Mouse (Mus musculus) spleen, adult 12 weeks (tissue): ENCODE results near the gene Khdrbs1.

ENCODE experiments used
- DNase-seq: peaks from one replicate; pipeline ENCODE4 v3.0.0; 2022; ENCODE audit warnings: low spot score

Khdrbs1 gene

GRCm38 (mm10) chr4:129672878-129673449 is 69.1 kb downstream of the Khdrbs1 start:
- no peak for DNase-seq

- peak; percentile 74 for DNase-seq
Observed at GRCm38 (mm10) chr4:129672083-129672877, 69.8 kb downstream of the Khdrbs1 start, which contains the start of gene Kpna6. Gene Kpna6 (minus strand): TSS chr4:129672767.

DNA sequence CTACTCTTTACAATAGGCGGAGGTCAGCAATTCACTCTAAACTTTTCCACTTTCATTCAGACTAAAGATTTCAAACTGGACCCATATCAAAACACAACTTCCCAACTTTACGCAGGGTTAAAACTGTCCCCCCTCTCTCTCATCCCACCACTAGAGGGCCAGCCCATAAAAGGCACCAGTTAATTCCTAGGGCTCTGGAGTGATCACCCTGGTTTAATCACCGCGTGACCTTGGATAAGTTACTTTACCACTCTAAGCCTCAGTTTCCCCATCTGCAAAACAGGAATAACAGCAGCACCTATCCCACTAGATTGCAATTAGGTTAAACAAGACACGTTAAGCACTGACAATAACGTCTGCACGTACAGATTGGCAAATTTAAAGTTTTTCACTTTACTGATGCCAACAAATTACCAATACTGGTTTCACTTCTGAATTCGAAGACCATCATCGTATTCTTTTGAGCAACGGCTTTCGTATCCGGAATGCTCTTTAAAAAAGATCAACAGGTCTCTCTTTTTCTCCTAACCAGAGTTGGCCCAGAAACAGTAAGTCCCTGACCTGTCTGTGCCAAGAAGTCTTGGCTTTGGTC is 70.5 kb downstream of the Khdrbs1 start:
- peak; percentile 32 for DNase-seq

DNA sequence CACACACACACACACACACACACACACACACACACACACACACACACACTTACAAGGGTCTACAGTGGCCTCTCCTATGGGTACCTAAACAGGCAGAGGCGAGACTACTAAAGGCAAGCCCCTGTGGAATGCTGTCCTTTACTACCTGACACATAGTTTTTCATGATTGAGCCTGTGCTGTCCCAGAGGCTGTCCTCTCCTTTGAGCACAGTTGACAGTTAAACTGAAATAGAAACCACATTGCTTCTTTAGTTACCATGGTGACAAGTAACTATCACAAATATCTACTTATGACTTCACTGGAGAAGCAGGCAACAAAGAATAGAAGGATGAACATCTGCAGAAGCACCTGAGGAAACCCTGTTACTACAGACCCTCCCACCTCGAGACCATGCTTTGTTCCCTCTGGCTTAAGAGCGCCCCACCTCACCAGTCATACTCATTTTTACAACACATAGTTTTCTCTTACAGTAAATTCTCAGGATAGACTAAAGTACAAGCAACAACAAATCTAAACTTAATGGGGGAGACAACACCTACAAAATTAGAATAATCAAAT is 79.8 kb downstream of the Khdrbs1 start:
- DNase-seq = no peak

GRCm38 (mm10) chr4:129661584-129661983 is 80.5 kb downstream of the Khdrbs1 start:
- no peak for DNase-seq

GRCm38 (mm10) chr4:129654770-129655169 is 87.3 kb downstream of the Khdrbs1 start:
- no peak for DNase-seq
